Mouse (Mus musculus) testis, adult 2 months (tissue): ENCODE results near the gene S100a5. TPM values are rescaled to one million over a fixed set of nuclear protein-coding genes. Genes with fewer than 3 reads are reported as not detected.
A peak's percentile ranks its signal among the peaks of the same experiment; 100 is the strongest.

Experiments
- H3K27ac ChIP-seq: fragments of 200-500 bp; 2 replicates; pipeline ENCODE4 v1.5.1; 2012; ENCODE audit warnings: low read depth, low read length; ENCODE audit not compliant: control insufficient read depth, insufficient read depth
- H3K27me3 ChIP-seq: fragments of 200-500 bp; 2 replicates; pipeline ENCODE4 v1.6.1; 2012; ENCODE audit warnings: mild to moderate bottlenecking, low read length, moderate library complexity; ENCODE audit not compliant: control insufficient read depth, insufficient read depth
- H3K36me3 ChIP-seq: fragments of 200-500 bp; 2 replicates; pipeline ENCODE4 v1.6.1; 2012; ENCODE audit warnings: mild to moderate bottlenecking, low read length; ENCODE audit not compliant: control insufficient read depth, insufficient read depth
- H3K4me1 ChIP-seq: fragments of 200-500 bp; 2 replicates; pipeline ENCODE4 v1.6.1; 2012; ENCODE audit warnings: low read length; ENCODE audit not compliant: control insufficient read depth, insufficient read depth
- H3K4me3 ChIP-seq: fragments of 200-500 bp; 2 replicates; pipeline ENCODE4 v1.5.1; 2012; ENCODE audit warnings: low read depth, mild to moderate bottlenecking, low read length, moderate library complexity, mixed read lengths; ENCODE audit not compliant: control insufficient read depth
- CTCF ChIP-seq: fragments of 200-500 bp; IDR thresholded peaks from 2 replicates; pipeline ENCODE4 v1.5.1; 2012; ENCODE audit warnings: low read depth, mild to moderate bottlenecking, inconsistent platforms, low read length, moderate library complexity; ENCODE audit not compliant: control insufficient read depth, insufficient read depth, insufficient replicate concordance
- POLR2A ChIP-seq: fragments of 200-500 bp; IDR thresholded peaks from 2 replicates; pipeline ENCODE4 v1.6.1; 2012; ENCODE audit warnings: low read depth, mild to moderate bottlenecking, inconsistent platforms, low read length, moderate library complexity; ENCODE audit not compliant: control insufficient read depth
- polyA plus RNA-seq: library from polyadenylated mRNA; depleted of rRNA; stranded (reverse); fragments of >200 nt; gene quantifications from 2 replicates; pipeline ENCODE4 v1.2.3, GENCODE M21; 2012

The S100a5 gene
- polyA plus RNA-seq, 1 experiment: not detected

DNA sequence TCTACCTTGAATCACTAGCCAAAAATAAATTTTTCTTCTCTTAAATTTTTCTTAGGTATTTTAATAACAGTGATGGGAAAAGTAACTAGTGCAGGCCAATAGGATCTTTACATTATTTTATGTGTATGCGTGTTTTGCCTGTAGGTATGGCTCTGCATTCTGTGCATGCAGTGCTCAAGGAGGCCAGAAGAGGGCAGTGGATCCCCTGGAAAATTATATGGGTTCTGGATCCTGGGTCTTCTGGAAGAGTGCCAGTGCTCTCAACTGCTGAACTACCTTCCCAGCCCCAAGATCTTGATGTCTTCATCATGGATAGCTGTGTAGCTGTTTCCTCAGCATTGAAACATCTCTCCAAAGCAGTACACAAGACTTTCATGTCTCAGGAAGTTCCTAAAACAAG is 26.2 kb upstream of the S100a5 start:
- TF ChIP-seq CTCF (0 out of 2 replicates have a peak, but pooled peaks have one; percentile 3), POLR2A (no peak)
- Histone ChIP-seq H3K27me3 (no peaks in the 10 kb centered on the region), H3K4me1 (peaks cover 13% of the 10 kb centered on the region), H3K27ac (no peak overlapping the region), H3K36me3 (no peaks in the 10 kb centered on the region), H3K4me3 (no peak overlapping the region)

DNA sequence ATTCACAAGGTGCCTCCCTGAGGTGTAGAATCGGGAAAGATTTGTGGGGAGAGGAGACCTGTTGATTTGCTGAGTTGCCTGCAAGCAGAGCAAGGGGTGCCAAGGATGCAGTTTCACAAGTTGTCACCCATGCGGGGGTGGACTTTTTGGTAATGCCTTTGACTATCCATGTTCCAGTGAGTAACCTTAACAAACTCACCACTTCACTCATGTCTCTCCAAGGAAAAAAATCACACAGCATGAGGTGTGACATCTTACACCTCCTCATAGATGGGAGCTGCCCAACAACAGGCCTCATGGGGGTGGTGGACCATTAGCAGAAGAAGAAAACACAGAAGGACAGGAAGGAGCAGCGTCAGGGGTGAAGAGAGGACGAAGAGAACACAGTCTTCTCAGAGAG is 25.8 kb upstream of the S100a5 start:
- TF ChIP-seq POLR2A (no peak), CTCF (no peak)
- Histone ChIP-seq H3K4me3 (no peak overlapping the region), H3K4me1 (peaks cover 14% of the 10 kb centered on the region), H3K27ac (no peak overlapping the region), H3K36me3 (no peaks in the 10 kb centered on the region), H3K27me3 (no peaks in the 10 kb centered on the region)

DNA sequence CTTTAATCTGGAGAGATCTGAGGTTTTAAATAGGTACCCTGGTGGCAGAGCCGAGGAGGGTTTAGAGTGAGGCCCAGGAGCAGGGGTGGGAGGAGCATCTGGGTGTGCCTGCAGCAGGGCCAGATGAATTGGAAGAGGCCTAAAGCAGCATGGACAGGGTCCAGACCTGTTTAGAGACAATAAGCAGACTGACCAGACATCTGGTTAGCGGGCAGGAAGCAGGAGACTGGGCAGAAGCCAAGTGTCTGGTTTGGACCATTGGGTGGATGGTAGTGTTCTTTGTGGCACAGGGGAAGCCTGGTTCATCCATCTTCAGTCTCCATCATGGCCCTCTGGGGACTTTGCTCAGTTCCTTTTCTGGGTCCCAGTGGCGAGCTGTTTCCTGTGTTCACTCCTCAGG is 24.4 kb upstream of the S100a5 start:
- Histone ChIP-seq H3K27ac (no peak overlapping the region), H3K36me3 (no peaks in the 10 kb centered on the region)
- no peak for TF ChIP-seq CTCF
- no peak for TF ChIP-seq POLR2A

DNA sequence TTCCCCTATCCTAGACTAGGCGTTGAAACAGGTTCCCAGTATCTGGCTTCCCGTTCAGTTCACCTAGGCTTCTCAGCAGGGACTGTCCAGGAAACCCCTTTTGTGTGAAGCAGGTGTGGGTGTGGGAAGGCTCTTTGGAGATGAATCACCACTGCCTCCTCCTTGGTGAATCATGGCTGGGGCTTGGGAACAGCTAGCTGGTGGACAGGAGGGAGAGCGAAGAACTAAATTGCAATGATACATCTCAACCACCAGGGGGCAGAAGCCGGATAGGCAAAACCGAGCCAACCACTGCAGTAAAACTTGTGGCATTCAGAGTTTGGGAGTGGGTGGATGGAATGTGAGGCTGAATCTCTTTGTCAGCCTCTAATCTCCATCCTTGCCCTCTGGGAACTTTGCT is 22.7 kb upstream of the S100a5 start:
- H3K27ac ChIP-seq: no peak overlapping the region
- no peak overlapping the region; the same call in 1 of the 2 replicates for H3K4me3 ChIP-seq
- H3K4me1 ChIP-seq: peaks cover 14% of the 10 kb centered on the region
- H3K36me3 ChIP-seq: no peaks in the 10 kb centered on the region
- H3K27me3 ChIP-seq: no peaks in the 10 kb centered on the region
- TF ChIP-seq CTCF (peak; percentile 79), POLR2A (no peak)

More for the DNA sequence above, 24.4 kb upstream of the S100a5 start:
- Histone ChIP-seq H3K27me3 (no peaks in the 10 kb centered on the region), H3K4me3 (no peak overlapping the region), H3K4me1 (peaks cover 14% of the 10 kb centered on the region)

DNA sequence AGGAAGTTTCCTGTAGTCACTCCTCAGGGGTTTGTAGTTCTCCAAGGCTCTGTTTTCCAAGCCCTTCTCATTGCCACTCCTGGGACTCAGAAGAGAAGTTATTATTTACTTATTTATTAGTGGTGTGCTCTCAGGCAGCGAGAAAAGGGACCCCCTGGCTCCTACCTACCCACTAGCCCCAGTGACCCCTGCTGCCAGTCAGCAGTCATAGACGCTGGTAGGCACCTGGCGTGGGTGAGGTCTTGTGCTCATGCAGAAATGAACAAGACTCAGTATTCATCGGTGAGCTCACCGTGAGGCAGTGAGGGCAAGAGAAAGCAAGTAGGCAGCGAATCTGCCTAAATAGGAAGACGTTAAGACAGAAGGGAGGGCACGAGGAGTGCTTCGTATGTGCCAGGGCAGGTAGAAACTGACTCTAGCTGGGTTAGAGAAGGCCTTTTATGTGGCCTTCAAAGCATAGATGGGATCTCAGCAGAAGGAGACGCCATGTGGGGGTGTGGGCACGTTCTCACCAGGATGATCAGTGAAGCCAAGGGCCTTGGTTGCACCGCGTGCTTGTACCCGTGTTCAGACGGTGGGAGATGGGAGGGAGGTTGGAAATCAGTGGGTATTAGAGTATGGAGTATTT is 22.2 kb upstream of the S100a5 start:
- no peak overlapping the region for H3K27ac ChIP-seq
- TF ChIP-seq POLR2A: no peak
- no peak for TF ChIP-seq CTCF
- H3K4me1 ChIP-seq: peaks cover 14% of the 10 kb centered on the region
- H3K36me3 ChIP-seq: no peaks in the 10 kb centered on the region
- H3K4me3 ChIP-seq: no peak overlapping the region
- no peaks in the 10 kb centered on the region for H3K27me3 ChIP-seq

DNA sequence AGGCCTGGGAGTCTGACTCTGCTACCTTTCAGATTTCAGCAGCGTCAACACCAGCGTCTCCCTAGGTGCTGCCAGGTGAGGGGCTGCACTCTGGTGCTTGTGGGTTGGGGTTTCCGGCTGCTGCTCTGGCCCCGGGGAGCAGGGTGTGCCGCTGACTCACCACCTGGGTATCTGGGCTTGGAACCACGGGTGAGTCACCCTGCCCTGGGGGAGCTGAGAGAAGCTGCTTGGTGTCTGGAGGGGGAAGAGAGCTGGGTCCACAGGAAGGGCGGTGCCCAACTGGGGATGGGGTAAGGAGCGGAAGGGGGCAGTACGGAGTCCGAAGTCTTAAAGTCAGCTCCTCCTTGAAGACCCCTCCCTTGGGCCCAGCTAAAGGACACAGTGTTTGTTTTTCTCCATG is 21.4 kb upstream of the S100a5 start:
- Histone ChIP-seq H3K36me3 (no peaks in the 10 kb centered on the region), H3K4me3 (no peak overlapping the region), H3K27ac (peak overlapping the region; percentile 44; the same call in 1 of the 2 replicates), H3K27me3 (no peaks in the 10 kb centered on the region), H3K4me1 (peaks cover 14% of the 10 kb centered on the region)
- no peak for TF ChIP-seq POLR2A
- TF ChIP-seq CTCF: no peak

DNA sequence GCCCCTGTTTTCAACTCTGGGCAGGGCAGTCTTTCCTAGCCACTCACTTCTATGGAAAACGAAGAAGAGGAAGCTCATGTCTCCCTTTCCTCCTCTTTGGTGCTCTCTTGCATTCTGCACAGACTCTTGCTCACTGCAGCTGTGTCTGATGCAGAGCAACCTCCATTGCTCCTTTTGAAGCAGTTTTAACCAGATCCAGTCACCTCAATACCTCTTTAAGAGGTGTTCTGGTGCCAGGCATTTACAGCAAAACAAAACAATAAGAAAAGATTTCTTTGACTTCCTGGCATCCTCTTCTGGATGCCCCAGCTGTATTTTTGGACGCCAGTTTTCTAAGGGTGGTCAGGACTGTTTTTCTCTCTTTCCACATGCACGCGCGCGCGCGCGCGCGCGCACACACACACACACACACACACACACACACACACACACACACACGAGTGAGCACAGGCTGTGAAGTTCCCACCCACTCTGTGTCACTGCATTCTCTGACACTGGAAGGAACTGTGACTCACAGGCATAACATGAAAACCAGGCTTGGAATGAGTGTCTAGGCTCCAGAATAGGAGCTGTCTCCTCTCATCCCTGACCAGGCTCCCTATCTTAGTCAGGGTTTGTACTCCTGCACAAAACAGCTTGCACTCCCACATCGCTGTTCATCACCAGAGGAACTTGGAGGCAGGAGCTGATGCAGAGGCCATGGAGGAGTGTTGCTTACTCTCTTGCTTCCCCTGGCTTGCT is 20.8 kb upstream of the S100a5 start:
- TF ChIP-seq POLR2A (no peak), CTCF (no peak)
- H3K36me3 ChIP-seq: no peaks in the 10 kb centered on the region
- peaks cover 14% of the 10 kb centered on the region for H3K4me1 ChIP-seq
- H3K27ac ChIP-seq: peak overlapping the region; percentile 44; the same call in 1 of the 2 replicates
- no peak overlapping the region for H3K4me3 ChIP-seq
- H3K27me3 ChIP-seq: no peaks in the 10 kb centered on the region
